Mouse (Mus musculus) MEL (cell line): Measurements from ENCODE around the gene Cecr2.

ENCODE experiments used
- CHD2 ChIP-seq: IDR thresholded peaks from 2 replicates; pipeline ENCODE4 v1.6.1; 2011; ENCODE audit warnings: low read length, improper control_type of control experiment
- CTCF ChIP-seq, 3 experiments: IDR thresholded peaks in 2 of 3; conservative IDR thresholded peaks in 1 of 3; 2 replicates each; pipeline ENCODE4 v1.5.1; 2011 to 2012; ENCODE audit warnings: low read length in 3 of 3, low read depth in 2 of 3, mild to moderate bottlenecking in 2 of 3, improper control_type of control experiment in 1 of 3, inconsistent platforms in 1 of 3, mixed read lengths in 1 of 3, moderate library complexity in 1 of 3; ENCODE audit not compliant: control insufficient read depth in 1 of 3, insufficient read depth in 1 of 3, poor library complexity in 1 of 3, severe bottlenecking in 1 of 3
- E2F4 ChIP-seq: IDR thresholded peaks from 2 replicates; pipeline ENCODE4 v1.6.1; 2011; ENCODE audit warnings: low read depth, low read length, improper control_type of control experiment, borderline replicate concordance
- EP300 ChIP-seq, 2 experiments: IDR thresholded peaks; 2 replicates each; pipeline ENCODE4 v1.6.1; 2011; ENCODE audit warnings: improper control_type of control experiment in 2 of 2, low read length in 2 of 2, low read depth in 1 of 2, mild to moderate bottlenecking in 1 of 2
- HCFC1 ChIP-seq: IDR thresholded peaks from 2 replicates; pipeline ENCODE4 v1.6.1; 2012; ENCODE audit warnings: low read depth, mild to moderate bottlenecking, inconsistent platforms, low read length, improper control_type of control experiment, moderate library complexity
- NELFE ChIP-seq: IDR thresholded peaks from 2 replicates; pipeline ENCODE4 v1.6.1; 2011; ENCODE audit warnings: low read depth, low read length, improper control_type of control experiment
- NRF1 ChIP-seq: IDR thresholded peaks from 2 replicates; pipeline ENCODE4 v1.6.1; 2014; ENCODE audit warnings: low read depth, mild to moderate bottlenecking, inconsistent platforms, low read length, improper control_type of control experiment, moderate library complexity; ENCODE audit not compliant: poor library complexity, insufficient read depth, severe bottlenecking
- POLR2A ChIP-seq, 2 experiments: IDR thresholded peaks; 2 replicates each; pipeline ENCODE4 v1.6.1; 2011 to 2012; ENCODE audit warnings: low read length in 2 of 2, mild to moderate bottlenecking in 2 of 2, control low read depth in 1 of 2, improper control_type of control experiment in 1 of 2, low read depth in 1 of 2, moderate library complexity in 1 of 2; ENCODE audit not compliant: control insufficient read depth in 1 of 2, insufficient read depth in 1 of 2, poor library complexity in 1 of 2
- POLR2AphosphoS2 ChIP-seq: IDR thresholded peaks from 2 replicates; pipeline ENCODE4 v1.6.1; 2011; ENCODE audit warnings: low read length, improper control_type of control experiment
- USF1 ChIP-seq: IDR thresholded peaks from 2 replicates; pipeline ENCODE4 v1.6.1; 2014; ENCODE audit warnings: low read depth, mild to moderate bottlenecking, inconsistent platforms, low read length, improper control_type of control experiment, moderate library complexity
- USF2 ChIP-seq, 2 experiments: IDR thresholded peaks; 2 replicates each; pipeline ENCODE4 v1.6.1; 2011 to 2012; ENCODE audit warnings: improper control_type of control experiment in 2 of 2, low read length in 2 of 2, borderline replicate concordance in 1 of 2, inconsistent platforms in 1 of 2, low read depth in 1 of 2, mild to moderate bottlenecking in 1 of 2; ENCODE audit not compliant: insufficient read depth in 1 of 2
- ZC3H11A ChIP-seq: IDR thresholded peaks from 2 replicates; pipeline ENCODE4 v1.6.1; 2012; ENCODE audit warnings: low read depth, mild to moderate bottlenecking, inconsistent platforms, low read length, improper control_type of control experiment

DNA sequence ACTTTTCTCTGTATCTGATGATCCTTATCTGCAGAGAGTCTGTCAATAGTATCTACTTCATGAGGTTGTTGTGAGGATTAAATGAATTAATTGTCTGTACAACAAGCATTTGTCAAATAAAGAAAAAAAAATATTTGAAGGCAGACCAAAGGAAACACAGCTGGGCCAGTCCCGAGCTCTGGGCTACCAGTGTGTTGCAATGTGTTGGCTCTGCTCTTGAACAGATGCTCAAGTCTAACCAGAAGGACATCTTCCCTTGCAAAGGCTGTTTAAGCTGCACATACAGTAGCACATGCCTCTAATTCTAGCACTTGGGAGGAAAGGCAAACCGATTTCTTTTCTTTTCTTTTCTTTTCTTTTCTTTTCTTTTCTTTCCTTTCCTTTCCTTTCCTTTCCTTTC is 37.2 kb upstream of the Cecr2 start:
- no peak for TF ChIP-seq EP300 (IDR thresholded peaks at IDR 0.05; ENCODE audit: low read depth in 1 of 2, low read length in 2 of 2)
- no peak for TF ChIP-seq E2F4
- TF ChIP-seq CTCF (IDR thresholded peaks at IDR 0.05 in 2 of 3, conservative IDR thresholded peaks at IDR 0.05 in 1 of 3; ENCODE audit: control insufficient read depth in 1 of 3, insufficient read depth in 1 of 3, low read depth in 2 of 3, low read length in 3 of 3, poor library complexity in 1 of 3, severe bottlenecking in 1 of 3) = no peak
- no peak for TF ChIP-seq NRF1
- TF ChIP-seq HCFC1 = no peak
- no peak for TF ChIP-seq NELFE
- TF ChIP-seq ZC3H11A = no peak
- TF ChIP-seq USF1 = no peak
- TF ChIP-seq CHD2 = no peak
- TF ChIP-seq USF2 (IDR thresholded peaks at IDR 0.05; ENCODE audit: borderline replicate concordance in 1 of 2, insufficient read depth in 1 of 2, low read depth in 1 of 2, low read length in 2 of 2) = no peak
- TF ChIP-seq POLR2AphosphoS2 = no peak
- TF ChIP-seq POLR2A (IDR thresholded peaks at IDR 0.05; ENCODE audit: control insufficient read depth in 1 of 2, insufficient read depth in 1 of 2, low read depth in 1 of 2, low read length in 2 of 2, poor library complexity in 1 of 2) = no peak
